Mouse (Mus musculus) liver, embryonic 15.5 days (tissue): Measurements from ENCODE around the gene Derl2. TPM values are rescaled to one million over a fixed set of nuclear protein-coding genes. Genes with fewer than 3 reads are reported as not detected.
A peak's percentile ranks its signal among the peaks of the same experiment; 100 is the strongest.

Source experiments
- ATAC-seq: fragments of 200-750 bp; cut with Nextera tagmentation; 2 replicates; pipeline ENCODE4 v1.8.0; 2017; ENCODE audit warnings: moderate number of reproducible peaks, mild to moderate bottlenecking, moderate library complexity; ENCODE audit not compliant: insufficient read depth
- H3K27ac ChIP-seq: fragments of 300-500 bp; sonication (generic); replicated peaks from 2 replicates; pipeline ENCODE4 v1.5.1; 2015; ENCODE audit warnings: mild to moderate bottlenecking, inconsistent platforms
- H3K27me3 ChIP-seq: fragments of 300-500 bp; sonication (generic); 2 replicates; pipeline ENCODE4 v1.6.1; 2015; ENCODE audit warnings: mild to moderate bottlenecking, inconsistent platforms
- H3K36me3 ChIP-seq: fragments of 300-500 bp; sonication (generic); replicated peaks from 2 replicates; pipeline ENCODE4 v1.6.1; 2015; ENCODE audit warnings: moderate library complexity, mild to moderate bottlenecking, inconsistent platforms
- H3K4me1 ChIP-seq: fragments of 300-500 bp; sonication (generic); replicated peaks from 2 replicates; pipeline ENCODE4 v1.6.1; 2015; ENCODE audit warnings: inconsistent platforms
- H3K4me2 ChIP-seq: fragments of 300-500 bp; sonication (generic); 2 replicates; pipeline ENCODE4 v1.6.1; 2015; ENCODE audit warnings: moderate library complexity, mild to moderate bottlenecking, inconsistent platforms
- H3K4me3 ChIP-seq: fragments of 300-500 bp; sonication (generic); replicated peaks from 2 replicates; pipeline ENCODE4 v1.5.1; 2015; ENCODE audit warnings: mild to moderate bottlenecking, inconsistent platforms
- H3K9ac ChIP-seq: fragments of 300-500 bp; sonication (generic); 2 replicates; pipeline ENCODE4 v1.6.1; 2015; ENCODE audit warnings: moderate library complexity, mild to moderate bottlenecking, inconsistent platforms
- H3K9me3 ChIP-seq: fragments of 300-500 bp; sonication (generic); replicated peaks from 2 replicates; pipeline ENCODE4 v1.6.1; 2016; ENCODE audit warnings: inconsistent platforms
- WGBS: fragments of 180-500 bp; shearing (Covaris S2); methylation state at CpG from one replicate; pipeline ENCODE4 v1.1.7; 2015; ENCODE audit warnings: mixed read lengths; ENCODE audit not compliant: insufficient replicate concordance; 5-methylcytosine and 5-hydroxymethylcytosine counted together
- polyA plus RNA-seq: library from polyadenylated mRNA; unstranded; fragments of >200 nt; fragmentation: Nextera tagmentation; extraction: Ambion mirVana; gene quantifications from 2 replicates; pipeline ENCODE4 v1.2.1, GENCODE M21; 2015

The Derl2 gene
- polyA plus RNA-seq, 1 experiment from 2014 or later = 37.9 TPM

DNA sequence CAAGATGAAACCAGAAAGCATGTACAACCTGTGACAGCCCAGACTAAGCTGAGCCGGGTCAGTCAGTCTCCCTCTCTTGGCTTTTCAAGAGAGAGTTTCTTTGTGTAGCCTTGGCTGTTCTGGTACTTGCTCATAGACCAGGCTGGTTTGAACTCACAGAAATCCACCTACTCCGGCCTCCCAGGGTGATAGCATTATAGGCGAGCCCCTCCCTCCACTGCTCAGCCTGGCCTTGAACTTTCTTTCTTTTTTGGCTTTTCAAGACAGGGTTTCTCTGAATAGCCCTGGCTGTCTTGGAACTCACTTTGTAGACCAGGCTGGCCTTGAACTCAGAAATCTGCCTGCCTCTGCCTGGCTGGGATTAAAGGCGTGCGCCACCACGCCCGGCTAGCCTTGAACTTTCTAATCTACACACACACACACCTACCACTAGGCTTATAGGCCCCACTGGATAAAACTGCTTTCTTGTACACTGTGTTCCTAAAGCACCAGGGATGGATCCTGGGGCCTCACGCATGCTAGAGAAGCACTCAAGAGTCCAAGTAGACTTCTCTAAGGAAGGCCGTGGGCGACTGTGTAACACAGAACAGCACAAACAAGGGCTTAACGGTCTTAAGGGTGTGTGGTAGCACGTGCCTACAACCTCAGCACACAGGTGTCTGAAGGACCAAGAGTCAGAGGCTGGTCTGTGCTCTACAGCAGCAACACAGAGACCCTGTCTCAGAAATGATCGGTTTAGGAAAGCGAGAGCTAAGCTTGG is 38.7 kb downstream of the Derl2 start:
- Histone ChIP-seq H3K27me3 (no peaks in the 10 kb centered on the region), H3K9ac (peak overlapping the region; percentile 81)

DNA sequence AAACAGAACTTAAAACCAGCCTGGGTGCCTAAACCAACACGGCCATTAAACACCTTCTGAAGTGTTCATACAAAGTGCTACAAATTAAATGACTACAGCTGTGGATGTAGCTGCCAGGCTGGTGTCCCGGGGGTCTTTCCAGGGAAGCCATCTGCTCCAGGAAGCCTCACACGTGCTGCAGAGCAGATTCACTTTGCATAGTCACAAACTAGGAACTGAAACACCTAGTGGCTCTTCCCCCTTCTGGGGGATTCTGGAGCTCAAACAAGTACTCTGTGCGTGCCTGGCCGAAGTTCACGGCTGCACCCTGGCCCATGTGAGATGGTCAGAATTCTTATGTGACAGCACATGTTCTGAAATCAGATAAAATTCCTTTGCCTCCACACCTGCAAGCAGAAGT is 39.4 kb downstream of the Derl2 start:
- H3K9ac ChIP-seq = no peak overlapping the region
- peak overlapping the region; percentile 99; the same call in 1 of the 2 replicates for H3K4me2 ChIP-seq
- ATAC-seq = no peak
- peaks cover 38% of the 10 kb centered on the region for H3K4me1 ChIP-seq
- no peaks in the 10 kb centered on the region for H3K9me3 ChIP-seq
- no peaks in the 10 kb centered on the region for H3K27me3 ChIP-seq
- H3K36me3 ChIP-seq = peaks cover 71% of the 10 kb centered on the region
- H3K4me3 ChIP-seq = no peak overlapping the region
- 86% methylated on average over 6 of the region's 6 CpGs for WGBS
- H3K27ac ChIP-seq = no peak overlapping the region

More for the DNA sequence above, 38.7 kb downstream of the Derl2 start:
- H3K36me3 ChIP-seq = peaks cover 71% of the 10 kb centered on the region
- ATAC-seq = no peak
- H3K4me2 ChIP-seq = peak overlapping the region; percentile 99
- H3K9me3 ChIP-seq = no peaks in the 10 kb centered on the region
- H3K4me1 ChIP-seq = peaks cover 38% of the 10 kb centered on the region
- 0 out of 2 replicates have a peak overlapping the region, but pooled peaks have one; percentile 24 for H3K27ac ChIP-seq
- 72% methylated on average over 14 of the region's 14 CpGs for WGBS
- peak overlapping the region; percentile 91 for H3K4me3 ChIP-seq

DNA sequence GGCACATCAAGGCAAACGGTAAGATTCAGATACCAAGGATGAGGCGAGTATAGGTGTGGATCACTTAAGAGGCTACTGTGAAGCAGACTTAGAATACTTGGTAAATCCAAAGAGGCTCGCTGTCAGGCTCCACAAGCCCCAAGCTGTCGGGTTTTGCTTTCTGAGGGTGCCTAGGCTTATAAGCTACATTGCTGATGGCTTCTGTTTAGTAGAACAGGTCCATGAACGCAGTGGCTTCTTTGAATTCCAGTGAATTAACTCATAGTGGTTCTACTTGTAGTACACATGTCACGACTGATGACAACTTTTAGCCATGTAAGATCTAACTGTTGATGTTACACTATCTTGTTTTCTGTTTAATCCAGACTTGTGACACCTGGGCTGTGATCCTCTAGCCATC is 42.3 kb downstream of the Derl2 start:
- H3K4me1 ChIP-seq = peaks cover 53% of the 10 kb centered on the region
- H3K27me3 ChIP-seq = no peaks in the 10 kb centered on the region

DNA sequence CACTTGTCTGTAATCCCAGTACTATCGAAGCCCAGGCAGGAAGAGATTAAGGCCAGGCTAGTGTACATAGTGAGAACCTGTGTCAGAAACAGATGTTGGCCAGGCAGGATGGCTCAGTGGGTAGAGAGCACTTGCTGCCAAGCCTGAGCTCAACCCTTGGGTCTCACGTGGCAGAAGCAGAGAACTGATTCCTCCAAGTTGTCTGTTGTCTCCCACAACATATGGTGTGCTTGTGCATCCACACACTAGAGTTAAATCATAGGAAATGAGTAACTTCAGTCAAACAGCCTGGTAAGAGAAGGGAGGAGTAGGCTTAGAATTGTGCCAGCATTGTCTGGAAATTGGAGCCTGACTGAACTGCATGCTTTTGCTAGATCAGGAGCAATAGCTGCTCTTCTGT is 44.4 kb downstream of the Derl2 start:
- H3K9me3 ChIP-seq = no peaks in the 10 kb centered on the region
- ATAC-seq = no peak
- H3K4me3 ChIP-seq = no peak overlapping the region
- WGBS = 43% methylated on average over 2 of the region's 2 CpGs
- H3K4me1 ChIP-seq = peaks cover 47% of the 10 kb centered on the region
- H3K27ac ChIP-seq = no peak overlapping the region
- no peak overlapping the region for H3K9ac ChIP-seq
- no peaks in the 10 kb centered on the region for H3K27me3 ChIP-seq
- H3K36me3 ChIP-seq = peaks cover 87% of the 10 kb centered on the region
- H3K4me2 ChIP-seq = no peak overlapping the region

More for the DNA sequence above, 42.3 kb downstream of the Derl2 start:
- WGBS = 78% methylated on average over 6 of the region's 6 CpGs
- no peak overlapping the region for H3K9ac ChIP-seq
- no peaks in the 10 kb centered on the region for H3K9me3 ChIP-seq
- peaks cover 90% of the 10 kb centered on the region for H3K36me3 ChIP-seq
- no peak overlapping the region for H3K4me2 ChIP-seq
- no peak for ATAC-seq
- H3K27ac ChIP-seq = no peak overlapping the region
- H3K4me3 ChIP-seq = no peak overlapping the region

DNA sequence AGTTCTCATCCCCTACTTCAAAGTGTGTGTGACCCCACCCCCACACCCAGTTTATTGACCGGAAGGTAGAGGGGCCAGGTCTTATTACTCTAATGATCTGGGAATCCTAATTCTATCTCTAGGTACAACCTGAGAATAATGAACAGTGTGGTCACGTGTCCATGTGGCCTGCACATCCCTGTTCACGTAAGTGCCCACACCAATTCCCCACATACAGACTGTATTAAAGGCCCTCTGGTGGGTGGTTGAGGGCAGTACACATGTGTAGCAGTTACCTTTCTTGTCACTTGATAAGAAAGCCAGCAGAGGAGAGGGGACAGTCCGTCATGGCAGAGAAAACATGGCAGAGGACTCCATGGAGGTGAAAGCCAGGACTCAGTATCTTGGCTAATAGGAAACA is 45.7 kb downstream of the Derl2 start:
- H3K4me1 ChIP-seq = peaks cover 42% of the 10 kb centered on the region
- no peaks in the 10 kb centered on the region for H3K27me3 ChIP-seq
- 71% methylated on average over 4 of the region's 4 CpGs for WGBS
- H3K36me3 ChIP-seq = peaks cover 74% of the 10 kb centered on the region
- no peaks in the 10 kb centered on the region for H3K9me3 ChIP-seq
- H3K4me2 ChIP-seq = no peak overlapping the region
- H3K4me3 ChIP-seq = no peak overlapping the region
- ATAC-seq = no peak
- H3K9ac ChIP-seq = no peak overlapping the region
- no peak overlapping the region for H3K27ac ChIP-seq

DNA sequence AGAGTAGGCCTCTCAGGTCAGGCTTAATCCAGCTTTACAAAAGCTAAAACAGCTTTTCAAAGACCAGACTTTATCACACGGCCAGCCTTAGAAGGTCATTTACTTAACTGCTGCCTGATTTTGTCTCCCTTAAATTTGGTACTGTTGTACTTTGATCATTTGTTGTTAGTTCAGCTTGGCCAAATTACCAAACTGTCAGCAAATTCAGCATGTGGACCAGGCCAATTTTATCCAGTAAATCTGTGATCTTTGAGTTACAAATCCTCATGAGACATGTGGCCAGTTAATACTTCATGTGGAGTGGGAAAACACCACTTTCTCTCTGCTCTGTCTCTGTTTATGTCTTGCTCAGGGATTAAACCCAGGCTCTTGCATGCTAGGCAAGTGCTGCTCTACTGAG is 47.1 kb downstream of the Derl2 start:
- no peak overlapping the region for H3K4me3 ChIP-seq
- no peak overlapping the region for H3K9ac ChIP-seq
- 0 out of 2 replicates have a peak overlapping the region, but pooled peaks have one; percentile 0 for H3K27ac ChIP-seq
- H3K27me3 ChIP-seq = no peaks in the 10 kb centered on the region
- no peak for ATAC-seq
- H3K36me3 ChIP-seq = peaks cover 62% of the 10 kb centered on the region
- 51% methylated on average over 1 of the region's 1 CpGs for WGBS
- peak overlapping the region; percentile 79 for H3K4me2 ChIP-seq
- peaks cover 52% of the 10 kb centered on the region for H3K4me1 ChIP-seq
- H3K9me3 ChIP-seq = no peaks in the 10 kb centered on the region

DNA sequence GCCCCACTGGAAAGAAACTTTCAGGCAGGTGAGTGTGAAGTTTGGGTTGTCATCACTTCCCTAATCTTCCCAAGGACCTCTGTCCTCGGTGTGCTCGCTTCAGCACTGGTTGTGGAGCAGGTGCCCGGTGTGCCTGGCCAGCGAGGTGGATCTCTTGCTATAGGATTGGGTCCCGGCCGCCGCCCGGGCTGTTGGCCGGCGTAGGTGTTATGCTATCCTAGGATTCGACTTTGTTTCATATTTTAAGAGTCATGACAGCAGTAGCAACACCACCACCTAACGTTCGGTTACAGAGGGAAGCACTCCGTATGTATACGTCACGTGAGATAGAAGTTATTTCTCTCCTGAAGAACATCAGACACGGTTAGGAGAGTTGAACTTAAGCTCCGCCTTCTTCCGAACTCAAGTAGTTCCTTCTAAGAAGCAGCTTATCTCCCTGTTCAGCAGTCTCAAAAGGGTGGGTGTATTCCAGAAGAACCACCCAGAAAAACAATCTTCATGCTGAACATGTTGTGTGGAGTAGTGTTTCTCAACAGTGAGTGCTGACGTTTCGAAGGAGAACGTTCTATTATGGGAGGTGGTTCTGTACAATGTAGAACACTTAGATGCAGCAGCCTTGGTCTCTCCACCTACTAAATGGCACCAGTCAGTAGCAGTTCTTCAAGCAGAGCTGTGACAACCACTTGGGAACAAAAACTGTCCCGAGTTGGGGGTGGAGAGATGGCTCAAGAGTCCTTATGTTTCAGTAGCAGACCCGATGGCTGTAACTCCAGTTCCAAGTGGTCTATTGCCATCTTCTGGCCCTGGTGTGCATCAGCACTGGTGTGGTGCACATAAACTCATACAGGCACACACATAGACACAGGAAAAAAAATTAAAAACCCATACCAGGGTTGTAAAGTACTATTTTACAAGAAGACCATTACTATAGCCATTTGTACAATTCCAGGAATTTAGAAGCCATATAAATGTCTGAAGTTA is 48.8 kb downstream of the Derl2 start:
- 5% methylated on average over 24 of the region's 24 CpGs for WGBS
- Histone ChIP-seq H3K27ac (peak overlapping the region; percentile 98), H3K27me3 (no peaks in the 10 kb centered on the region), H3K9me3 (no peaks in the 10 kb centered on the region), H3K4me1 (peaks cover 54% of the 10 kb centered on the region), H3K4me2 (peak overlapping the region; percentile 79), H3K9ac (peak overlapping the region; percentile 83), H3K36me3 (peaks cover 52% of the 10 kb centered on the region), H3K4me3 (peak overlapping the region; percentile 94)
- peak; percentile 61 for ATAC-seq

DNA sequence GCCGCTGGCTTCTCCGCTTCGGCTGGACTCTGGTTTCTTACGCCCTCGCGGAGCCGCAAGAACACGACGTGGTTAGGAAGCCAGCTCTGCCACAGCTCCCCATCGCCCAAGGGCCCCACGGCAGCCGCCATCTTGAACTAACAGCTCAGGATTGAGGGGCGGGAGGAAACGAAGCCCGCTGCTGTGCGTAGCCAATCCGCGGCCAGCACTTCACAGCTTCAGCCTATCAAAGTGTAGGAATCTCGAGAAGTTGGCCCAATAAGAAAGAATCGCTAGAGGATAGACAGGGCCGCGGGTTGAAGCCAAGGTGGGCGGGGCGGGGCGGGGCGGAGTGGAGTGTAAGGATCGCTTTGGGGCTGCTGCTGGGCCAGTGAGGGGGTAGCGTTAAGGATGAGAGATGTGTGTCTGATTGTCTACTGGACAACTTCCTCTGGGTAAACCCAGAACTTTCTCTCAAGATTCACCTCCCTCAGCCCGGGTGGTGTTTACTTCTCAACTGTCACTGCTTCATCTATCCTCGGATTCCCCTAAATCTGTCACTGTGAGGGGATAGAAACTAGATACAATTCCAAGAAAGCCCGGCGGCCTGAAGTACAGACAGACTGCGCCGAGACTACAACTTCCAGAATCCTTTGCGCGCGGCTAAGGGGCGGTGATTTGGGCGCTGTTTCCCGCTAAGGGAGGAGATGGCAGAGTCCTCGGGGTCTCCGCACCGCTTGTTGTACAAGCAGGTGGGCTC is 49.7 kb downstream of the Derl2 start, which contains the start of the genes Nup88 and Rpain:
Nup88 (minus strand) TSS at position 153 of the 739 bp plus-strand sequence.
Rpain (plus strand) TSS at position 393 of the 739 bp plus-strand sequence.
- peak within 1 kb of the TSS; percentile 86 for H3K9ac ChIP-seq
- H3K36me3 ChIP-seq = peaks cover 52% of the 10 kb centered on the region
- no peaks in the 10 kb centered on the region for H3K9me3 ChIP-seq
- under 1% methylated on average over 43 of the region's 43 CpGs for WGBS
- peak; percentile 92 for ATAC-seq
- peak within 1 kb of the TSS; percentile 98 for H3K27ac ChIP-seq
- peak within 1 kb of the TSS; percentile 94 for H3K4me3 ChIP-seq
- H3K4me1 ChIP-seq = peaks cover 54% of the 10 kb centered on the region
- no peaks in the 10 kb centered on the region for H3K27me3 ChIP-seq
- peak within 1 kb of the TSS; percentile 82 for H3K4me2 ChIP-seq

DNA sequence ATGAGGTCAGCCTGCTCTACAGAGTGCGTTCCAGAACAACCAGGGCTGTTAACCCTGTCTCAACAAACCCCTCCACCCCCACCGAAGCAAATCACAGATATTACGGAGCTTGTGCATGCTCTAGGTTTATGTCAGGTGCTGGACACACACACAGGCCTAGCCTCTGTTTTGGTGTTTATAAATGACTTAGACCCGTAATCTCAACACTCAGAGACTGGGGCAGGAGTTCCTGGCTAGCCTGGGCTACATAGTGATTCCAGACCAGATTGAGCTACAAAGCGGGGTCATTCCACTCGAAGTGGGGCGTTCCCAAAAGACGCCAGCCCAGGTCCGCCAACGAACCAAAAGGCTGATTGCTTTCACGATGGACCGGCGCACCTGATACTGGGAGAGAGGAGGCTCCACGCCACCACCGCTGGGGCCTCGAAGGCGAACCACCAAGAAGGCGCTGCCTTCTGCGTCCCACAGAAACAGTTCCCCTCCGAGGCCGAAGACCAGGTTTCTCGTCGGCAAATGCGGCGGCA is 50.3 kb downstream of the Derl2 start:
- H3K4me3 ChIP-seq = peak overlapping the region; percentile 94
- no peak for ATAC-seq
- peak overlapping the region; percentile 82 for H3K4me2 ChIP-seq
- H3K4me1 ChIP-seq = peaks cover 53% of the 10 kb centered on the region
- peaks cover 52% of the 10 kb centered on the region for H3K36me3 ChIP-seq
- H3K9ac ChIP-seq = peak overlapping the region; percentile 86
- H3K27me3 ChIP-seq = no peaks in the 10 kb centered on the region
- under 1% methylated on average over 25 of the region's 25 CpGs for WGBS
- no peaks in the 10 kb centered on the region for H3K9me3 ChIP-seq
- peak overlapping the region; percentile 98 for H3K27ac ChIP-seq

DNA sequence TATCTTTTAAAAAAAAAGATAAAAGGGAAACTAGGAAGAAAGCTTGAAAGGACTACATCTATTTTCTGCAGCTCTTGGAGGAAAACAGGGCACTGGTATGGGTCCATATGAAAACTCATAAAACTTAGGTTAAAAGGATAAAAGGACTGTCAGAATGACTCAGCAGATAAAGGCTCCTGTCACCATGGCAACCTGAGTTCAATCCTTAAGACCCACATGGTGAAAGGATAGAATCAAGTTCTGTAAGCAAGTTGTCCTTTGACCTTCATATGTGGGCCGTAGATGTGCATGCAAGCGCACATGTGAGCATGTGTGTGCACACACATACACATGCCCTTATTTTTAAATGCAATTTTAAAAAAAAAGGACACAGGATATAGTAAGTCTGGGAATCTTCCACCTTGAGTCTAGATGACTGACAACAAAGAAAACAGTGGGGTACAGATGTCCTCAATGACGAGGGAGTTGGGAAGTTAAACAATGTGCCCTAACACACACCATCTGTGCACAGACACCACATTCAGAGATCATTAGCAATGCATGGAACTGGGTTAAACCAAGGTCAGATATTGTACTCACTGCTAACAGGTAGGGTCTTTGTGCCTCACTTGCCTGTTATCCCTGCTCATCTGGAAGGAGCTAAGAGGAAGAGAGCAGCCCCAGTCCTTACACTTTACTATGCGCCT is 55.3 kb downstream of the Derl2 start:
- no peaks in the 10 kb centered on the region for H3K27me3 ChIP-seq
- no peaks in the 10 kb centered on the region for H3K9me3 ChIP-seq
- 81% methylated on average over 4 of the region's 4 CpGs for WGBS
- H3K4me1 ChIP-seq = peaks cover 37% of the 10 kb centered on the region
- H3K36me3 ChIP-seq = peaks cover 72% of the 10 kb centered on the region
- H3K4me3 ChIP-seq = no peak overlapping the region
- no peak overlapping the region for H3K27ac ChIP-seq
- H3K9ac ChIP-seq = no peak overlapping the region
- 0 out of 2 replicates have a peak, but pooled peaks have one; percentile 16 for ATAC-seq
- H3K4me2 ChIP-seq = no peak overlapping the region
